Mouse (Mus musculus): ENCODE measurements around the gene Bhlhb9. TPM values are rescaled to one million over a fixed set of nuclear protein-coding genes. Genes with fewer than 3 reads are reported as not detected.
"Not testable (repeated sequence)": the region's sequence is repeated elsewhere in the genome, so short reads cannot be mapped to it uniquely, and the experiment has no call there.

Bhlhb9 gene
- total and polyA plus RNA-seq, 3 experiments: 0.01 TPM; not detected in 2

DNA sequence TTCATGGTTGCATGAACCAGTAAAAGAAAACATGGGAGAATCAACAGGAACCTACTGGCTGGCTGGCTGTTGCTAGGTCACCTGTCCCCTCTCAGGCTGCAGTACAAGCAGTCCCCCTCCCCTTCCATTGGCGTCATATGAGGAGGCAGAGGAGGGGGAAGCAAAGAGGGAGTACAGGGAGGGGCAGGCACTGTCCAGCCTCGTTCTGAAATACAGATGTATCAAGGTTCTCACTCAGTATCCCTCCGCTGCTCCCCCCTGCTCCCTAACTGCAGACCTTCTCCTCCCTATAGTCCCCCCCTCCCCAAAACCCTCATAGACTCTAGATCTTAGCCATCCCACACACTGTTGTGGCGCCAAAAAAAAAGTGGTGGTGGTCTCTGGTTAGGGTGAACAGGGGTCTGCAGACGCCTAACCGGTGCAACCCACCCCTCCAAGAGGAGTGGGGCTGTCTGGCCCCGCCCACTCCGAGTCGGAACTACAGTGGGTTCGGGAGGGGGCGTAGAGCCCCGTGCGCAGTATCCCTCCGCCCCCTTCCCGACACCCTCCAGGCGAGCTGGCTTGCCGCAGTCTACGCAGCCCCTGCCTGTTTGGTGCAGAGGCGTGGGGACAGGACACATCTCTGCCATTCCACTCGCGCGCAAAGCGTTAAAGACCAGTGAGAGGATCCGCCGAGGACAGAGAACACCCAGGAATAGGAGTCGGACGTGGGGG is 1.6 kb upstream of the Bhlhb9 start:
- not testable (repeated sequence) for H3K4me1 ChIP-seq (ENCODE audit: control insufficient read depth in 1 of 2, insufficient read depth in 2 of 2, low read length in 2 of 2); H3K9ac ChIP-seq (ENCODE audit: control insufficient read depth, low read depth, low read length, poor library complexity, severe bottlenecking); H3K9me3 ChIP-seq (replicated peaks; ENCODE audit: insufficient read depth, low read length); H3K4me3 ChIP-seq (ENCODE audit: control insufficient read depth in 1 of 2, insufficient read depth in 1 of 2, low read depth in 2 of 2, low read length in 2 of 2); H3K27me3 ChIP-seq (ENCODE audit: control insufficient read depth in 1 of 2, insufficient read depth in 2 of 2, low read length in 2 of 2); H3K36me3 ChIP-seq (ENCODE audit: control insufficient read depth in 1 of 2, insufficient read depth in 2 of 2, low read length in 2 of 2); DNase-seq (ENCODE audit: low read depth, low spot score); H3K79me2 ChIP-seq (ENCODE audit: control insufficient read depth, insufficient read depth, low read length, poor library complexity); H3K27ac ChIP-seq (ENCODE audit: control insufficient read depth, low read depth, low read length)

DNA sequence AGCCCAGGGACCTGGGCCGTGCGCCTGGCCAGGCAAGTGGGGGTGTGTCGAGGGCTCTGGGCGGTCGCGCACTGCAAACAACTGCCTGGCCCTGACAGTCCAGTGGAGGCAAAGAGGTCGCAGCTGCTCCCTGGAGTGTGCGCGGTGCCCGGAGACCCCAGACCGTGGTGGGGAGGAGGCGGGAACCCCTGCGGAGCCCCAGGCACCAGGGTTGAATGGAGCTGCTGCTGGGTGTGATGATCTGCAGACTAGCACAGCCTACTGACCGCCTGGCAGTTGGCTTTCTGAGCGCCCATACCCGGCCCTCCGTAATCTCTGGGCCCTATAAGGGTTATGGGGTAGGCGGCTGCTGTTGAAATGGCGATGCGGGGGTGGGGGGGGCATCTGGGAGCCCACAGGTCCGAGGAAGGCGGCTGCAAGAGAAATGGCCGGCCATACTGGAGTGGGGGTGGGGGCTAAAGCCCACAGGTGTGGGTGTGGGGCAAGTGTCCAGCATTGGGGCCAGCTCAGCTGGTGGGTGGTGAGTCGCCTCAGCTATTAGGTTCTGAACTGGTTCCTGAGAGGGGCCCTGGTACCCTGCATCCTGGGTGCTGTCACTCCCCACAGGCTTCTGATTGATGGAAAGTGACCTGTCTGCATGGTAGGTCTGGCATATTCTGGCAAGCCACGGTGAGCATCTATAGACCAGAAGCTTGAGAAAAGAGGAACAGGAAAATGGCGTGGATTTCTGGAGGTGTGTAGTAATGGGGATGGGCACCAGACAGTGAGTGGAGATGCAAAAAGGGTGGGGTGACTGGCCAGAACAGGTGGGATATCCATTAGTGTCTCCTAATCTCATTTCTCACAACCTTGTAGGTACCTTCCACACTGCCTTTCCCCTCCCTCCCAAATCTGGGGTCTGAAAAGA is 836 bp upstream of the Bhlhb9 start:
- not testable (repeated sequence) for H3K9me3 ChIP-seq (replicated peaks; ENCODE audit: insufficient read depth, low read length); H3K79me2 ChIP-seq (ENCODE audit: control insufficient read depth, insufficient read depth, low read length, poor library complexity); H3K9ac ChIP-seq (ENCODE audit: control insufficient read depth, low read depth, low read length, poor library complexity, severe bottlenecking); DNase-seq (ENCODE audit: low read depth, low spot score); H3K27me3 ChIP-seq (ENCODE audit: control insufficient read depth in 1 of 2, insufficient read depth in 2 of 2, low read length in 2 of 2); H3K4me3 ChIP-seq (ENCODE audit: control insufficient read depth in 1 of 2, insufficient read depth in 1 of 2, low read depth in 2 of 2, low read length in 2 of 2); H3K4me1 ChIP-seq (ENCODE audit: control insufficient read depth in 1 of 2, insufficient read depth in 2 of 2, low read length in 2 of 2); H3K36me3 ChIP-seq (ENCODE audit: control insufficient read depth in 1 of 2, insufficient read depth in 2 of 2, low read length in 2 of 2); H3K27ac ChIP-seq (ENCODE audit: control insufficient read depth, low read depth, low read length)

DNA sequence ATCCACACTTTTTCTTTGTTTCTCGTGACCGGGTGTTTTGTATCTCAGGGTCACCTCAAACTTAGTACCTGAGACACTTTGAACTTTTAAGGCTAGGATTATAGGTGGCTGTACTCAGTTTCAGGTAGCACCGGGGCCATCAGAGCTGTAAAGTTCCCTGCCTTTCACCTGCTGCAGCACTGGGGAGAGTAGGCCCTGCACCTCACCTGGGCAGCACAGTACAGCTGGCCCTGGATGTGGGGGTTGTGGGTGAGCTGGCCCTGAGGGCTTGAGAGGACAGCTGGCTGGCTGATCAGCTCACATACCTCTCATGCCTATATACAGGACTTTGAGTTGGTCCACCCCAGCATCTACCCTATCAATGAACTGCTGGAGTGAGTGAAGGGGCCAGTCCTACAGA is 6.8 kb downstream of the Bhlhb9 start:
- no peak overlapping the region for H3K4me3 ChIP-seq (ENCODE audit: control insufficient read depth in 1 of 2, insufficient read depth in 1 of 2, low read depth in 2 of 2, low read length in 2 of 2)
- no peak for TF ChIP-seq ZC3H11A (IDR thresholded peaks at IDR 0.05; ENCODE audit: low read depth, low read length)
- no peak for TF ChIP-seq RCOR1 (IDR thresholded peaks at IDR 0.05; ENCODE audit: low read depth, low read length)
- no peak for TF ChIP-seq SMC3 (IDR thresholded peaks at IDR 0.05; ENCODE audit: low read depth, low read length)
- TF ChIP-seq TCF12 (IDR thresholded peaks at IDR 0.05; ENCODE audit: low read depth, low read length): no peak
- no peak for TF ChIP-seq KAT2A (conservative IDR thresholded peaks at IDR 0.05; ENCODE audit: low read depth, low read length)
- no peak for TF ChIP-seq USF2 (IDR thresholded peaks at IDR 0.05; ENCODE audit: borderline replicate concordance in 1 of 2, insufficient read depth in 1 of 2, low read depth in 1 of 2, low read length in 2 of 2)
- TF ChIP-seq BHLHE40 (IDR thresholded peaks at IDR 0.05; ENCODE audit: borderline replicate concordance, low read depth, low read length): no peak
- no peaks in the 10 kb centered on the region for H3K9me3 ChIP-seq (replicated peaks; ENCODE audit: insufficient read depth, low read length)
- no peaks in the 10 kb centered on the region for H3K4me1 ChIP-seq (ENCODE audit: control insufficient read depth in 1 of 2, insufficient read depth in 2 of 2, low read length in 2 of 2)
- H3K79me2 ChIP-seq (ENCODE audit: control insufficient read depth, insufficient read depth, low read length, poor library complexity): no peaks in the 10 kb centered on the region
- H3K36me3 ChIP-seq (ENCODE audit: control insufficient read depth in 1 of 2, insufficient read depth in 2 of 2, low read length in 2 of 2): no peaks in the 10 kb centered on the region
- DNase-seq (ENCODE audit: low read depth, low spot score): no peak
- no peak overlapping the region for H3K9ac ChIP-seq (ENCODE audit: control insufficient read depth, low read depth, low read length, poor library complexity, severe bottlenecking)
- H3K27me3 ChIP-seq (ENCODE audit: control insufficient read depth in 1 of 2, insufficient read depth in 2 of 2, low read length in 2 of 2): no peaks in the 10 kb centered on the region
- H3K27ac ChIP-seq (ENCODE audit: control insufficient read depth, low read depth, low read length): no peak overlapping the region
